ENCODE assay signal across 12 mouse cellular contexts in genomic region chr7:79498356-79498755, GRCm38 (mm10). TPM values are rescaled to one million over a fixed set of nuclear protein-coding genes. Genes with fewer than 3 reads are reported as not detected.
A peak's percentile ranks its signal among the peaks of the same experiment; 100 is the strongest.
DNase-seq lines count a peak whose midpoint lies in the region; ATAC-seq lines count a peak whose summit lies in the region.
"Had no signal": no experiment of that assay in that cellular context is flagged by ENCODE, and none has a peak within 500 bp of the region (broad histone marks: within the 10 kb centered on the region; RNA-seq: fewer than 3 reads in every experiment).

No protein-coding gene starts in this region.

- no peak for ATAC-seq in forebrain, embryonic 15.5 days (replicated peaks)
- no peak for ATAC-seq in midbrain, embryonic 11.5 days (ENCODE audit: low FRiP score)
- ATAC-seq in neural tube, embryonic 15.5 days (ENCODE audit: low FRiP score), result no peak
- ATAC-seq in megakaryocyte-erythroid progenitor cell, adult 5-6 weeks (replicated peaks; ENCODE audit: low FRiP score, low TSS enrichment, poor library complexity, severe bottlenecking), result no peak
- ATAC-seq in kidney, embryonic 15.5 days (replicated peaks; ENCODE audit: low FRiP score), result no peak
- ATAC-seq: lung, postnatal 0 days had no signal

- peak overlapping the region; percentile 98 for H3K27ac ChIP-seq in forebrain, embryonic 15.5 days (replicated peaks)
- H3K27ac ChIP-seq in midbrain, embryonic 11.5 days (ENCODE audit: low read depth, low read length), result peak overlapping the region; percentile 92
- H3K27ac ChIP-seq in neural tube, embryonic 15.5 days (replicated peaks), result peak overlapping the region; percentile 98
- no peak overlapping the region for H3K27ac ChIP-seq in kidney, embryonic 15.5 days
- H3K27ac ChIP-seq: gastrocnemius, adult 2 months; heart, embryonic 10.5 days had no signal

- no peaks in the 10 kb centered on the region for H3K27me3 ChIP-seq in forebrain, embryonic 15.5 days
- peaks cover 72% of the 10 kb centered on the region for H3K27me3 ChIP-seq in midbrain, embryonic 11.5 days (ENCODE audit: control insufficient read depth, insufficient read depth, low read length)
- peaks cover 8% of the 10 kb centered on the region; the same call in 1 of the 2 replicates for H3K27me3 ChIP-seq in neural tube, embryonic 15.5 days (replicated peaks)
- peaks cover 98% of the 10 kb centered on the region for H3K27me3 ChIP-seq in kidney, embryonic 15.5 days

- H3K4me3 ChIP-seq in forebrain, embryonic 15.5 days, result peak overlapping the region; percentile 85
- H3K4me3 ChIP-seq in midbrain, embryonic 11.5 days (ENCODE audit: low read depth, low read length), result no peak overlapping the region; the same call in 1 of the 2 replicates
- H3K4me3 ChIP-seq in neural tube, embryonic 15.5 days (replicated peaks), result peak overlapping the region; percentile 74; the same call in 1 of the 2 replicates
- H3K4me3 ChIP-seq in kidney, embryonic 15.5 days (replicated peaks), result no peak overlapping the region
- H3K4me3 ChIP-seq: gastrocnemius, adult 2 months; heart, embryonic 10.5 days had no signal

- 3% methylated on average over 6 of the region's 6 CpGs for WGBS in forebrain, embryonic 15.5 days
- WGBS in midbrain, embryonic 11.5 days, result under 1% methylated on average over 6 of the region's 6 CpGs
- WGBS in neural tube, embryonic 15.5 days, result 9% methylated on average over 6 of the region's 6 CpGs
- 4% methylated on average over 6 of the region's 6 CpGs for WGBS in kidney, embryonic 15.5 days

- H3K9me3 ChIP-seq in forebrain, embryonic 15.5 days, result no peaks in the 10 kb centered on the region
- no peaks in the 10 kb centered on the region for H3K9me3 ChIP-seq in midbrain, embryonic 11.5 days (ENCODE audit: control insufficient read depth, low read length)
- no peaks in the 10 kb centered on the region for H3K9me3 ChIP-seq in neural tube, embryonic 15.5 days (replicated peaks)
- no peaks in the 10 kb centered on the region for H3K9me3 ChIP-seq in kidney, embryonic 15.5 days (replicated peaks)
- H3K9me3 ChIP-seq: heart, embryonic 10.5 days had no signal

- H3K4me2 ChIP-seq in forebrain, embryonic 15.5 days (replicated peaks), result peak overlapping the region; percentile 92
- peak overlapping the region; percentile 58 for H3K4me2 ChIP-seq in midbrain, embryonic 11.5 days
- peak overlapping the region; percentile 87 for H3K4me2 ChIP-seq in neural tube, embryonic 15.5 days
- no peak overlapping the region for H3K4me2 ChIP-seq in kidney, embryonic 15.5 days

- peak; percentile 5 for DNase-seq in retina, embryonic 14.5 days (ENCODE audit: low spot score)
- DNase-seq in retina, postnatal 1 day, result no peak
- DNase-seq in midbrain, embryonic 11.5 days (ENCODE audit: low spot score, missing footprints), result peak; percentile 92
- no peak for DNase-seq in heart, adult 11 months
- DNase-seq: gastrocnemius, adult 2 months; kidney, postnatal 10 days had no signal

- peaks cover 42% of the 10 kb centered on the region for H3K4me1 ChIP-seq in forebrain, embryonic 15.5 days
- H3K4me1 ChIP-seq in midbrain, embryonic 11.5 days (ENCODE audit: control insufficient read depth, insufficient read depth, low read length), result peaks cover 41% of the 10 kb centered on the region
- H3K4me1 ChIP-seq in neural tube, embryonic 15.5 days, result peaks cover 59% of the 10 kb centered on the region
- H3K4me1 ChIP-seq in kidney, embryonic 15.5 days, result peaks cover 19% of the 10 kb centered on the region

- H3K36me3 ChIP-seq in forebrain, embryonic 15.5 days, result no peaks in the 10 kb centered on the region
- no peaks in the 10 kb centered on the region for H3K36me3 ChIP-seq in midbrain, embryonic 11.5 days (ENCODE audit: control insufficient read depth, insufficient read depth, low read length)
- H3K36me3 ChIP-seq in neural tube, embryonic 15.5 days, result no peaks in the 10 kb centered on the region
- no peaks in the 10 kb centered on the region for H3K36me3 ChIP-seq in kidney, embryonic 15.5 days
- H3K36me3 ChIP-seq: heart, embryonic 10.5 days had no signal

- peak overlapping the region; percentile 100 for H3K9ac ChIP-seq in forebrain, embryonic 15.5 days (replicated peaks)
- H3K9ac ChIP-seq in midbrain, embryonic 11.5 days (ENCODE audit: low read length), result peak overlapping the region; percentile 6; the same call in 1 of the 2 replicates
- no peak overlapping the region for H3K9ac ChIP-seq in neural tube, embryonic 15.5 days (replicated peaks)
- no peak overlapping the region for H3K9ac ChIP-seq in kidney, embryonic 15.5 days

RNA-seq across cellular contexts. Expression of gene Polg, which starts 32.2 kb away (rescaled TPM):
- polyA plus RNA-seq in forebrain, embryonic 15.5 days (2015; fragmentation: Nextera tagmentation; extraction: Ambion mirVana), result 32.9 and 35.8 TPM in 2 replicates
- polyA plus RNA-seq in midbrain, embryonic 11.5 days (2014; fragmentation: Nextera tagmentation; extraction: Ambion mirVana), result 24.0 and 26.7 TPM in 2 replicates
- 24.2 and 25.0 TPM in 2 replicates for polyA plus RNA-seq in neural tube, embryonic 15.5 days (2015; fragmentation: Nextera tagmentation; extraction: Ambion mirVana)
- total RNA-seq in megakaryocyte-erythroid progenitor cell, adult 5-6 weeks (2014; fragmentation: Nextera tagmentation), result 41.8 and 77.5 TPM in 2 replicates
- total RNA-seq in megakaryocyte-erythroid progenitor cell, adult 5-6 weeks (2017), result 40.8 and 90.7 TPM in 2 replicates
- 32.9 and 36.7 TPM in 2 replicates for polyA plus RNA-seq in kidney, embryonic 15.5 days (2015; fragmentation: Nextera tagmentation; extraction: Ambion mirVana)

Comparison
In these comparisons a context has a peak if more than half of its experiments do, and no peak if none do; other contexts are left out.
1. DNase-seq: peak in retina, embryonic 14.5 days (single experiment) and midbrain, embryonic 11.5 days (single experiment); none in retina, postnatal 1 day (single experiment) and heart, adult 11 months (single experiment).
2. H3K4me3 ChIP-seq: peak in forebrain, embryonic 15.5 days (single experiment) and neural tube, embryonic 15.5 days (single experiment); none in midbrain, embryonic 11.5 days (single experiment) and kidney, embryonic 15.5 days (single experiment).
3. H3K9ac ChIP-seq: peak in forebrain, embryonic 15.5 days (single experiment) and midbrain, embryonic 11.5 days (single experiment); none in neural tube, embryonic 15.5 days (single experiment) and kidney, embryonic 15.5 days (single experiment).